Mouse (Mus musculus): ENCODE data around the gene Gsdme. TPM values are rescaled to one million over a fixed set of nuclear protein-coding genes. Genes with fewer than 3 reads are reported as not detected.

Gene Gsdme
- 7.7 TPM for polyA plus RNA-seq (2014; fragmentation: Illumina TruSeq; extraction: RNeasy Lipid Tissue Mini Kit (QIAGEN cat#74804); ENCODE audit: low read depth, low replicate concordance)

GRCm38 (mm10) chr6:50263670-50264069, at the start of gene Gsdme:
Gsdme (minus strand) TSS chr6:50263862.

Other genes starting within 250 kb of the Gsdme start
- 68.3 TPM for gene Mpp6, start 153.6 kb downstream of the Gsdme start, polyA plus RNA-seq (2014; fragmentation: Illumina TruSeq; extraction: RNeasy Lipid Tissue Mini Kit (QIAGEN cat#74804); ENCODE audit: low read depth, low replicate concordance)
- 26.1 TPM for gene Osbpl3, start 192.3 kb upstream of the Gsdme start, polyA plus RNA-seq (2014; fragmentation: Illumina TruSeq; extraction: RNeasy Lipid Tissue Mini Kit (QIAGEN cat#74804); ENCODE audit: low read depth, low replicate concordance)